Mouse (Mus musculus) kidney, adult 2 months (tissue): ENCODE results near the gene Kazn. TPM values are rescaled to one million over a fixed set of nuclear protein-coding genes. Genes with fewer than 3 reads are reported as not detected.

Experiments
- DNase-seq: peaks from one replicate; pipeline ENCODE4 v3.0.0; 2021
- H3K27ac ChIP-seq: fragments of 200-500 bp; 2 replicates; pipeline ENCODE4 v1.5.1; 2012; ENCODE audit warnings: low read depth, low read length, control low read depth, inconsistent platforms; ENCODE audit not compliant: insufficient read depth
- H3K27me3 ChIP-seq: fragments of 200-500 bp; replicated peaks from 2 replicates; pipeline ENCODE4 v1.6.1; 2012; ENCODE audit warnings: mild to moderate bottlenecking, moderate library complexity, low read length, inconsistent platforms; ENCODE audit not compliant: control insufficient read depth, insufficient read depth
- H3K36me3 ChIP-seq: fragments of 200-500 bp; 2 replicates; pipeline ENCODE4 v1.6.1; 2012; ENCODE audit warnings: mild to moderate bottlenecking, moderate library complexity, low read length, inconsistent platforms; ENCODE audit not compliant: control insufficient read depth, insufficient read depth
- H3K4me1 ChIP-seq: fragments of 200-500 bp; 2 replicates; pipeline ENCODE4 v1.6.1; 2011; ENCODE audit warnings: low read length; ENCODE audit not compliant: control insufficient read depth, insufficient read depth
- H3K4me3 ChIP-seq: fragments of 200-500 bp; 2 replicates; pipeline ENCODE4 v1.5.1; 2011; ENCODE audit warnings: mild to moderate bottlenecking, low read depth, low read length, control low read depth; ENCODE audit not compliant: insufficient read depth
- CTCF ChIP-seq: fragments of 200-500 bp; conservative IDR thresholded peaks from 2 replicates; pipeline ENCODE4 v1.5.1; 2011; ENCODE audit warnings: low read depth, mild to moderate bottlenecking, control low read depth, low read length, moderate library complexity, mixed read lengths; ENCODE audit not compliant: insufficient read depth, insufficient read length
- POLR2A ChIP-seq: fragments of 200-500 bp; IDR thresholded peaks from one replicate; pipeline ENCODE4 v1.6.1; 2011; ENCODE audit warnings: low read depth, low read length, control low read depth
- WGBS: fragments of 180-500 bp; shearing (Covaris S2); methylation state at CpG from one replicate; pipeline ENCODE4 v1.1.7; 2018; 5-methylcytosine and 5-hydroxymethylcytosine counted together
- polyA plus RNA-seq: library from polyadenylated mRNA; depleted of rRNA; stranded (reverse); fragments of >200 nt; gene quantifications from 2 replicates; pipeline ENCODE4 v1.2.3, GENCODE M21; 2012

Kazn gene
- polyA plus RNA-seq, 1 experiment: 76.1 TPM

DNA sequence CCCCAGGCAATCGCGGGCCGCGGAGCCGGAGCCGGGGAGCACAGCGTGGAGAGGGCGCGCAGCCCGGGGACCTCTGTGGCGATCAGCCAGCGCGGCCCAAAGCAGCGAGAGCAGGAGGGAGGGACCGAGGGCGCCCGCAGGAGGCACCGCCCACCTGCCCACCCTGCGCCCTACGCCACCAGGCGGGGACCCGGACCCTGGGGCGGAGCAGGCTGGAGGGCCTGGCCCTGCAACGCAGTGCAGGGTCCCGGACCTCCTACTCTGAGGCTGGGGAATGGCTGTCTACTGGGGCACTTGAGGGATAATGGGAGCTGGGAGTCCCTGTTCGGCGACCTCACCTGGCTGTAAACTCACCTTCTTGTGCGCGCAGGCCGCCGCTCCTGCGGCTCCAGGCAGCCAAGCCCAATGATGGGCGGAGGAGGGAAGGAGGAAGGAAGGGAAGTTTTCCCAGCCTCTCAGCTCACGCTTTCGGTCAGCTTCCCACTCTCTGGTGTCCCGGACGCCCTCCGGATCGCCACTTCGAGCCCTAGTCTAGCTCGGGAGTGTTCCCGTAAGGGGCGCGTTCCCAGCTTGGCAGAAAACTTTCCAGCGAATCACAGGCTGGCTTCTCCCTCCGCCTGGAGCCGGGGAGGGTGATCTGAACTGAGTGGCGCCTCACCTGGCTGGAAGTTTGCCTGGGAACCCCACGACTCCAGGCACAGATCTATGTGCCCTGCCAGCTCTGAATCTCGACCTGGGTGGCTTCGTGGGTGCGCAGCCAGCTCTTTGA lies 154.9 kb downstream of the Kazn start, which contains the start of gene Tmem51:
Gene Tmem51 (minus strand): TSS at position 174 of the 769 bp plus-strand sequence.
- Histone ChIP-seq H3K4me3 (peak within 1 kb of the TSS; percentile 74), H3K4me1 (peaks cover 28% of the 10 kb centered on the region), H3K36me3 (no peaks in the 10 kb centered on the region), H3K27me3 (no peaks in the 10 kb centered on the region), H3K27ac (peak within 1 kb of the TSS; percentile 89)
- WGBS: under 1% methylated on average over 48 of the region's 52 CpGs
- TF ChIP-seq POLR2A (peak; percentile 49), CTCF (0 out of 2 replicates have a peak, but pooled peaks have one; percentile 11)
- DNase-seq: peak; percentile 87

DNA sequence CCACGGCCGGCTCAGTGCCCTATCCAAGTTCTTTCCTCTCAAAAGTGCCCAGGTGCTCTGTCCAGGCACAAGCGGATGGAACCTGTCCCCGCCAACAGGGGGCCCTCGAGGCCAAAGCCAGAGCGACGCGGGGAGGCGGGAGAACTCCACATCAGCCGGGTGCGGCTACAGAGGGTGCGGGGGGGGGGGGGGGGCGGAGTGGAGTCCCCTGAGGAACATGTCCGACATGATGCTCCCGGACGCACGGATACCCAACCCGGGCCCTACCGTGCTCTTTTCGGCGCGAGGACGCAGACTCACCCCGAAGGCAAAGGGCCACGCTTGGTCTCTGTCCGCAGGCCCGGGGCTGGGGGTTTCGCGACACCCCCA lies 155.5 kb downstream of the Kazn start:
- peak overlapping the region; percentile 89 for H3K27ac ChIP-seq
- WGBS: 4% methylated on average over 25 of the region's 29 CpGs
- peak; percentile 92 for DNase-seq

DNA sequence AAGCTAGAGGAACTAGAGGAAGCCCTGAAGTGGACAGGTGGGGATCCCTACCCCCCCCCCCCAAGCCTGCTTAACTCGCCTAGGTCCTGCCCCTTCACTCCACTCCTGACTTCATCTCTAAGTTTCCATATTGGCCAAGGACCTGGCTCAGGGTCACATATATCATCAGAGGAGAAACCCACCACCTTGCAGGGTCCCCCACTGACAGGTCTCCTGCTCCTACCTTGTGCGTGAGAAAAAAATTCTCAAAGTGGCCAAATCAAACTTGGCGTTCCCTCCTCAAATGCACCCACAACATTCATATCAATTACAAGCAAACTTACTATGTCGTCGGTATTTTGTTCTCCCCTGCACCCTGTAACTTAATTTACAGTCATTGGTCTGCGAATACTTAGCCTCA lies 156.0 kb downstream of the Kazn start:
- H3K4me3 ChIP-seq: peak overlapping the region; percentile 74
- DNase-seq: no peak
- no peaks in the 10 kb centered on the region for H3K27me3 ChIP-seq
- WGBS: 32% methylated on average over 6 of the region's 6 CpGs
- TF ChIP-seq POLR2A (no peak), CTCF (no peak)
- H3K4me1 ChIP-seq: peaks cover 34% of the 10 kb centered on the region
- no peaks in the 10 kb centered on the region for H3K36me3 ChIP-seq
- peak overlapping the region; percentile 89 for H3K27ac ChIP-seq

More for the DNA sequence above, 155.5 kb downstream of the Kazn start:
- peaks cover 30% of the 10 kb centered on the region for H3K4me1 ChIP-seq
- no peaks in the 10 kb centered on the region for H3K36me3 ChIP-seq
- no peaks in the 10 kb centered on the region for H3K27me3 ChIP-seq
- peak overlapping the region; percentile 74 for H3K4me3 ChIP-seq
- TF ChIP-seq POLR2A (no peak), CTCF (peak; percentile 71)

DNA sequence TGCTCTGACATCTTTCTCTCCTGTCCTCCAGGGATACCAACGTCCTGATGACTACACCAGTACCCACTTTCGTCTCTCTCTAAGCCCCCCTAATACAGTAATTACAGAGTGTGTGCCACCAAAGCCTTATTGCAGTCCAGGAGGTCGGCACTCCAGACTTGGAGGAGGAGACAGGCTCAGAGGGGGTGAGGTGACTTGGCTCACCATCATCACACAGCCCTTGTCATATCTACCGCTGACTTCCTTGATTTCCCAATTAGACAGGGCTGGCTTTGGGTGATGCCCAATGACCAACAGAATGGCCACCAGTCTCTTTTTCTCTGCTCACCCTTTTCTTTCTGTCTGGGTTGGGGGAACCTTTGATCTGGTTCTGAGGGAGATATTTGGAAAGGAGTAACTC lies 156.5 kb downstream of the Kazn start:
- no peak for TF ChIP-seq POLR2A
- TF ChIP-seq CTCF: no peak
- Histone ChIP-seq H3K4me1 (peaks cover 38% of the 10 kb centered on the region), H3K4me3 (peak overlapping the region; percentile 26; the same call in 1 of the 2 replicates), H3K36me3 (no peaks in the 10 kb centered on the region), H3K27ac (peak overlapping the region; percentile 89), H3K27me3 (no peaks in the 10 kb centered on the region)
- WGBS: 53% methylated on average over 4 of the region's 4 CpGs
- DNase-seq: no peak

DNA sequence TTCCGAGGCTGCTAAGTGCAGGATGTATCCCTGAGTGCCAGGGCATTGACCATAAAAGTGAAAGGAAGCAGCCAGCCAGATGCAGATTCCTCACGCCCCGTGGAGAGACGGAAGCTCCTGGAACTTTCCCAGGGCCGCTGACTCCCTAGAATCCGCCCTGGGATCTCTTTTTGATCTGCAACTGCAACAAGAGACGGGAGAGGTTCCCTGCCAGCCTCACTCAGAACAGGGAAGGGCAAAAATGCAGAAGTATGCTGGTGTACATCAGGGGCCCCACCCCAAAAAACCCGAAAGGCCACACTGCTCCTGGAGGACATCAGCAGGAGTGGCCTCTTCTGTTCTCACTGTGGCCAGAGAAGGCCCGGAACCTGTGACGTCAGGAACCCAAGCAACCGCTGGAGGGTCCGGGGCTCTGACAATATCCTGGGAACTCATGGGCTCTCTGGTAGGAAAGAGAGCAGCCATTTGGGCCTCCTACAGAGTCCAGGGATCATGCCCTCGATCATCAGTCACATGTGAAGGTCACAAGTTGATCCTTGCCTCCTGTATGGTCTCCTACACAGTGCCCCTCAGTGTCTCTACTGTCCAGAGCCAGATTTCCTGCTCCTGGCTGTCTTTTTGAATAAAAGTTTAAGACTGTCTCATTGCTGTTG lies 157.4 kb downstream of the Kazn start:
- peak overlapping the region; percentile 89 for H3K27ac ChIP-seq
- peak overlapping the region; percentile 26 for H3K4me3 ChIP-seq
- TF ChIP-seq CTCF: no peak
- TF ChIP-seq POLR2A: no peak
- WGBS: 14% methylated on average over 13 of the region's 13 CpGs
- peaks cover 47% of the 10 kb centered on the region for H3K4me1 ChIP-seq
- DNase-seq: peak; percentile 83
- H3K27me3 ChIP-seq: no peaks in the 10 kb centered on the region
- no peaks in the 10 kb centered on the region for H3K36me3 ChIP-seq

DNA sequence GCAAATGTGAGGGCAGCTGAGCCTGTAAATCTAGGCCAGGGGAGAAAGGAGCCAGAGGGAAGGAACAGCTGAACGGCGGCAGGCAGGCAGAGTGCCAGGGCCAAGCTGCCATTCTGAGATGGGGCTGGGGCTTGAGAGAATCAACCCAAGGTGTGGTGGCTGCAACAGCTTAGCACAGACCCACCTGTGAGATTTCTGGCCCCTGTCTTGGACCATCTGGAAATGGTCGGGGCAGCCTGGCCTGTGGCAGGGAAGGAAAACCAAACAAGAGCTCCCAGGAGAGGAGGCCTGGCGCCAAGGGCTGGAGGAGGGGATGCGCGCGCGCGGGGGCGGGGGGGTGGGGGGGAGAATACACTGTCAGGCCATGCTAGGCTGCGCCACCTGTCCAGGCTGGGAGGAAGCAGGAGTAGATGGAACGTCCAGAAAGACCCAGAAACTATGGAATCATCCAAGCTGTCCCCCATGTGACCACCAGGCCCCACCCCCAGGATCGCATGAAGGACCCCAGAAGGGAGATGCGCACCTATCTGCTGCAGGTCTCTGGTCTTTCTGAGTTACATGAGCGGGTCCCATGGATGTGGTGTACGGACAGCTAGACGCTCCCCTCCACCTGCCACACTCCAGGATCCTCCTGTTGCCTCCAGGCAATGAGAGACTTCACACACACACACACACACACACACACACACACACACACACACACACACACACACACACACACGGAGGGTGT lies 158.1 kb downstream of the Kazn start:
- H3K4me3 ChIP-seq: peak overlapping the region; percentile 26; the same call in 1 of the 2 replicates
- DNase-seq: peak; percentile 81
- H3K27me3 ChIP-seq: no peaks in the 10 kb centered on the region
- 29% methylated on average over 18 of the region's 18 CpGs for WGBS
- H3K4me1 ChIP-seq: peaks cover 53% of the 10 kb centered on the region
- no peaks in the 10 kb centered on the region for H3K36me3 ChIP-seq
- TF ChIP-seq POLR2A (no peak), CTCF (no peak)
- H3K27ac ChIP-seq: peak overlapping the region; percentile 89

DNA sequence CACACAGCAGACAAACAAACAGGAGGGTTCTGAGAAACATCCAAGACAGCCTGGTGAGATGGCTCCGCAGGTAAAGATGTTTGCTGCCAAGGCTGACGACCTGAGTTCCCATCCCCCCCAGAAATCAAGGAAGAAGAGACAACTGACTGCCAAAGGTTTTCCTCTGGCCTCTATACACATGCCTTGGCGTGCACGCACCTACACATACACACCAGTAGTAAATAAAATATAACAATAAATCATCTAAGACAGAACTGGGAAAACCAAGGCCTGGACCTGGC lies 158.8 kb downstream of the Kazn start:
- WGBS: 59% methylated on average over 4 of the region's 4 CpGs
- TF ChIP-seq POLR2A (no peak), CTCF (no peak)
- no peak for DNase-seq
- no peak overlapping the region for H3K4me3 ChIP-seq
- H3K27me3 ChIP-seq: no peaks in the 10 kb centered on the region
- no peaks in the 10 kb centered on the region for H3K36me3 ChIP-seq
- H3K4me1 ChIP-seq: peaks cover 57% of the 10 kb centered on the region
- H3K27ac ChIP-seq: peak overlapping the region; percentile 66
